Mouse (Mus musculus) hindbrain, embryonic 13.5 days (tissue): ENCODE measurements around the gene H2afz. TPM values are rescaled to one million over a fixed set of nuclear protein-coding genes. Genes with fewer than 3 reads are reported as not detected.

Source experiments
- ATAC-seq: fragments of 200-750 bp; cut with Nextera tagmentation; 2 replicates; pipeline ENCODE4 v1.8.0; 2017; ENCODE audit warnings: moderate TSS enrichment; ENCODE audit not compliant: low FRiP score
- H3K27ac ChIP-seq: fragments of 300-500 bp; sonication (generic); 2 replicates; pipeline ENCODE4 v1.5.1; 2015; ENCODE audit warnings: inconsistent platforms, mild to moderate bottlenecking, moderate library complexity
- H3K27me3 ChIP-seq: fragments of 300-500 bp; sonication (generic); 2 replicates; pipeline ENCODE4 v1.6.1; 2015; ENCODE audit warnings: mild to moderate bottlenecking, inconsistent platforms
- H3K36me3 ChIP-seq: fragments of 300-500 bp; sonication (generic); 2 replicates; pipeline ENCODE4 v1.6.1; 2015; ENCODE audit warnings: mild to moderate bottlenecking, inconsistent platforms
- H3K4me1 ChIP-seq: fragments of 300-500 bp; sonication (generic); replicated peaks from 2 replicates; pipeline ENCODE4 v1.6.1; 2015; ENCODE audit warnings: inconsistent platforms
- H3K4me2 ChIP-seq: fragments of 300-500 bp; sonication (generic); 2 replicates; pipeline ENCODE4 v1.6.1; 2015; ENCODE audit warnings: inconsistent platforms, mild to moderate bottlenecking, moderate library complexity
- H3K4me3 ChIP-seq: fragments of 300-500 bp; sonication (generic); 2 replicates; pipeline ENCODE4 v1.5.1; 2015; ENCODE audit warnings: mild to moderate bottlenecking, inconsistent platforms
- H3K9ac ChIP-seq: fragments of 300-500 bp; sonication (generic); 2 replicates; pipeline ENCODE4 v1.6.1; 2015; ENCODE audit warnings: mild to moderate bottlenecking, inconsistent platforms
- H3K9me3 ChIP-seq: fragments of 300-500 bp; sonication (generic); 2 replicates; pipeline ENCODE4 v1.6.1; 2016; ENCODE audit warnings: inconsistent platforms
- WGBS: fragments of 180-500 bp; shearing (Covaris S2); methylation state at CpG from one replicate; pipeline ENCODE4 v1.1.7; 2015; 5-methylcytosine and 5-hydroxymethylcytosine counted together
- polyA plus RNA-seq: library from polyadenylated mRNA; unstranded; fragments of >200 nt; fragmentation: Nextera tagmentation; extraction: Ambion mirVana; gene quantifications from 2 replicates; pipeline ENCODE4 v1.2.1, GENCODE M21; 2015

Gene H2afz
- polyA plus RNA-seq, 1 experiment from 2014 or later = 1,041 TPM

GRCm38 (mm10) chr3:137867133-137867436, 2.8 kb downstream of the H2afz start:
- H3K9ac ChIP-seq = peak overlapping the region; percentile 98
- no peak for ATAC-seq
- 3% methylated on average over 2 of the region's 2 CpGs for WGBS

GRCm38 (mm10) chr3:137867437-137868093, 3.3 kb downstream of the H2afz start, which contains the start of gene Dnajb14:
Gene Dnajb14, plus strand, starts transcription at chr3:137867675.
- Histone ChIP-seq H3K4me3 (peak within 1 kb of the TSS; percentile 92), H3K9me3 (no peaks in the 10 kb centered on the region), H3K27ac (peak within 1 kb of the TSS; percentile 99), H3K4me2 (peak within 1 kb of the TSS; percentile 79), H3K27me3 (no peaks in the 10 kb centered on the region), H3K9ac (peak within 1 kb of the TSS; percentile 98), H3K4me1 (peaks cover 30% of the 10 kb centered on the region), H3K36me3 (no peaks in the 10 kb centered on the region)
- peak; percentile 1; the same call in 1 of the 2 replicates for ATAC-seq
- under 1% methylated on average over 64 of the region's 94 CpGs for WGBS

More at GRCm38 (mm10) chr3:137867133-137867436, 2.8 kb downstream of the H2afz start:
- peak overlapping the region; percentile 99 for H3K27ac ChIP-seq
- H3K4me3 ChIP-seq = peak overlapping the region; percentile 92
- H3K4me2 ChIP-seq = peak overlapping the region; percentile 79
- no peaks in the 10 kb centered on the region for H3K27me3 ChIP-seq
- H3K4me1 ChIP-seq = peaks cover 30% of the 10 kb centered on the region
- no peaks in the 10 kb centered on the region for H3K36me3 ChIP-seq
- no peaks in the 10 kb centered on the region for H3K9me3 ChIP-seq

GRCm38 (mm10) chr3:137868094-137868913, 4.0 kb downstream of the H2afz start:
- H3K36me3 ChIP-seq = no peaks in the 10 kb centered on the region
- peaks cover 28% of the 10 kb centered on the region for H3K4me1 ChIP-seq
- peak overlapping the region; percentile 79 for H3K4me2 ChIP-seq
- WGBS = 5% methylated on average over 26 of the region's 26 CpGs
- peak; percentile 0; the same call in 1 of the 2 replicates for ATAC-seq
- peak overlapping the region; percentile 92 for H3K4me3 ChIP-seq
- peak overlapping the region; percentile 99 for H3K27ac ChIP-seq
- H3K27me3 ChIP-seq = no peaks in the 10 kb centered on the region
- H3K9me3 ChIP-seq = no peaks in the 10 kb centered on the region
- peak overlapping the region; percentile 98 for H3K9ac ChIP-seq

- Histone ChIP-seq H3K36me3 (no peaks in the 10 kb centered on the region), H3K4me2 (peak overlapping the region; percentile 10; the same call in 1 of the 2 replicates)
Measured at GRCm38 (mm10) chr3:137869395-137869794, 5.1 kb downstream of the H2afz start.

GRCm38 (mm10) chr3:137879313-137879712, 15.0 kb downstream of the H2afz start:
- 83% methylated on average over 3 of the region's 3 CpGs for WGBS
- H3K27me3 ChIP-seq = no peaks in the 10 kb centered on the region
- H3K27ac ChIP-seq = no peak overlapping the region
- peaks cover 11% of the 10 kb centered on the region; the same call in 1 of the 2 replicates for H3K36me3 ChIP-seq
- ATAC-seq = no peak
- H3K4me3 ChIP-seq = no peak overlapping the region
- no peaks in the 10 kb centered on the region for H3K9me3 ChIP-seq
- no peak overlapping the region for H3K4me2 ChIP-seq
- H3K9ac ChIP-seq = no peak overlapping the region
- no peaks in the 10 kb centered on the region for H3K4me1 ChIP-seq

More at GRCm38 (mm10) chr3:137869395-137869794, 5.1 kb downstream of the H2afz start:
- Histone ChIP-seq H3K4me1 (peaks cover 24% of the 10 kb centered on the region), H3K4me3 (no peak overlapping the region), H3K9me3 (no peaks in the 10 kb centered on the region), H3K27ac (no peak overlapping the region), H3K27me3 (no peaks in the 10 kb centered on the region), H3K9ac (0 out of 2 replicates have a peak overlapping the region, but pooled peaks have one; percentile 29)
- WGBS = 82% methylated on average over 9 of the region's 9 CpGs
- ATAC-seq = no peak

GRCm38 (mm10) chr3:137880109-137880748, 15.9 kb downstream of the H2afz start:
- no peak overlapping the region for H3K27ac ChIP-seq
- H3K4me2 ChIP-seq = no peak overlapping the region
- H3K9me3 ChIP-seq = no peaks in the 10 kb centered on the region
- no peak overlapping the region for H3K4me3 ChIP-seq
- no peaks in the 10 kb centered on the region for H3K4me1 ChIP-seq
- no peak overlapping the region for H3K9ac ChIP-seq
- WGBS = 85% methylated on average over 4 of the region's 4 CpGs
- no peak for ATAC-seq
- H3K36me3 ChIP-seq = peaks cover 11% of the 10 kb centered on the region; the same call in 1 of the 2 replicates
- no peaks in the 10 kb centered on the region for H3K27me3 ChIP-seq

GRCm38 (mm10) chr3:137881093-137881492, 16.8 kb downstream of the H2afz start:
- Histone ChIP-seq H3K27me3 (no peaks in the 10 kb centered on the region), H3K27ac (no peak overlapping the region), H3K4me2 (no peak overlapping the region), H3K4me3 (no peak overlapping the region), H3K9ac (no peak overlapping the region), H3K4me1 (no peaks in the 10 kb centered on the region), H3K36me3 (peaks cover 11% of the 10 kb centered on the region; the same call in 1 of the 2 replicates), H3K9me3 (no peaks in the 10 kb centered on the region)
- no peak for ATAC-seq
- WGBS = 93% methylated on average over 5 of the region's 5 CpGs

GRCm38 (mm10) chr3:137887961-137888360, 23.7 kb downstream of the H2afz start:
- H3K36me3 ChIP-seq = peaks cover 25% of the 10 kb centered on the region
- H3K9me3 ChIP-seq = no peaks in the 10 kb centered on the region
- no peak overlapping the region for H3K4me2 ChIP-seq
- H3K27me3 ChIP-seq = no peaks in the 10 kb centered on the region
- no peaks in the 10 kb centered on the region for H3K4me1 ChIP-seq
- no peak for ATAC-seq
- 68% methylated on average over 7 of the region's 7 CpGs for WGBS
- no peak overlapping the region for H3K9ac ChIP-seq
- H3K27ac ChIP-seq = no peak overlapping the region
- H3K4me3 ChIP-seq = no peak overlapping the region

GRCm38 (mm10) chr3:137891089-137891488, 26.8 kb downstream of the H2afz start:
- Histone ChIP-seq H3K4me1 (no peaks in the 10 kb centered on the region), H3K36me3 (peaks cover 43% of the 10 kb centered on the region), H3K9me3 (no peaks in the 10 kb centered on the region), H3K27ac (no peak overlapping the region), H3K9ac (no peak overlapping the region), H3K4me3 (no peak overlapping the region), H3K27me3 (no peaks in the 10 kb centered on the region), H3K4me2 (no peak overlapping the region)
- no peak for ATAC-seq
- 83% methylated on average over 3 of the region's 3 CpGs for WGBS

- no peak overlapping the region for H3K4me3 ChIP-seq
- peaks cover 45% of the 10 kb centered on the region for H3K36me3 ChIP-seq
- H3K9ac ChIP-seq = no peak overlapping the region
- H3K4me2 ChIP-seq = no peak overlapping the region
- ATAC-seq = no peak
- no peak overlapping the region for H3K27ac ChIP-seq
- H3K9me3 ChIP-seq = no peaks in the 10 kb centered on the region
- H3K4me1 ChIP-seq = no peaks in the 10 kb centered on the region
- WGBS = 93% methylated on average over 4 of the region's 4 CpGs
- no peaks in the 10 kb centered on the region for H3K27me3 ChIP-seq
Measured at GRCm38 (mm10) chr3:137892118-137892517, 27.8 kb downstream of the H2afz start.

- no peak for ATAC-seq
- no peak overlapping the region for H3K9ac ChIP-seq
- H3K27me3 ChIP-seq = no peaks in the 10 kb centered on the region
- no peaks in the 10 kb centered on the region for H3K4me1 ChIP-seq
- no peak overlapping the region for H3K4me3 ChIP-seq
- no peak overlapping the region for H3K27ac ChIP-seq
- no peak overlapping the region for H3K4me2 ChIP-seq
- 89% methylated on average over 4 of the region's 4 CpGs for WGBS
- H3K9me3 ChIP-seq = no peaks in the 10 kb centered on the region
- peaks cover 54% of the 10 kb centered on the region for H3K36me3 ChIP-seq
Measured at GRCm38 (mm10) chr3:137893789-137894188, 29.5 kb downstream of the H2afz start.

- 87% methylated on average over 3 of the region's 3 CpGs for WGBS
- no peak for ATAC-seq
Measured at GRCm38 (mm10) chr3:137895196-137895595, 30.9 kb downstream of the H2afz start.

More at GRCm38 (mm10) chr3:137895196-137895595, 30.9 kb downstream of the H2afz start:
- peaks cover 41% of the 10 kb centered on the region for H3K36me3 ChIP-seq
- H3K4me2 ChIP-seq = no peak overlapping the region
- no peak overlapping the region for H3K9ac ChIP-seq
- no peaks in the 10 kb centered on the region for H3K27me3 ChIP-seq
- no peak overlapping the region for H3K4me3 ChIP-seq
- H3K4me1 ChIP-seq = no peaks in the 10 kb centered on the region
- H3K27ac ChIP-seq = no peak overlapping the region
- no peaks in the 10 kb centered on the region for H3K9me3 ChIP-seq
